Mouse (Mus musculus) spleen, adult 12 weeks (tissue): Measurements from ENCODE around the gene Dgcr2.

Experiments used
- DNase-seq: peaks from one replicate; pipeline ENCODE4 v3.0.0; 2022; ENCODE audit warnings: low spot score

The Dgcr2 gene

DNA sequence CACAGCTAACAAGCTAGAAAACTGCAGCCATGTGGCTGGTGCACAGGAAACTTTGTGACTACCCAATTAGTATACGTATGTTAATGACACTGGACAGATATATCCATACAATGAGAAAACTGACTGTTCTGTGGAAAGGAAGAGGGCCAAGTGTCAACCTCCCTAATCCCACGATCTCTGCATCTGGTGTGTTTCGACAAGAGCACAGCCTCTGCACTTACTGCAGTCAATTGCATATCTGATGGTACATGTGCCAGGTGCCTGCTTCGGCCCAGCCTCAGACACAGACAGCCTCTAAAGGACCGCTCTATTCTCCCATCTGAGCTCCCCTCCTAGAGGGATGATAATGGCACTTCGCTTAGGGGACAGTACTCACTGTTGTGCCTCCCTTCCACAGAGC, 49.9 kb downstream of the Dgcr2 start:
- DNase-seq = no peak

DNA sequence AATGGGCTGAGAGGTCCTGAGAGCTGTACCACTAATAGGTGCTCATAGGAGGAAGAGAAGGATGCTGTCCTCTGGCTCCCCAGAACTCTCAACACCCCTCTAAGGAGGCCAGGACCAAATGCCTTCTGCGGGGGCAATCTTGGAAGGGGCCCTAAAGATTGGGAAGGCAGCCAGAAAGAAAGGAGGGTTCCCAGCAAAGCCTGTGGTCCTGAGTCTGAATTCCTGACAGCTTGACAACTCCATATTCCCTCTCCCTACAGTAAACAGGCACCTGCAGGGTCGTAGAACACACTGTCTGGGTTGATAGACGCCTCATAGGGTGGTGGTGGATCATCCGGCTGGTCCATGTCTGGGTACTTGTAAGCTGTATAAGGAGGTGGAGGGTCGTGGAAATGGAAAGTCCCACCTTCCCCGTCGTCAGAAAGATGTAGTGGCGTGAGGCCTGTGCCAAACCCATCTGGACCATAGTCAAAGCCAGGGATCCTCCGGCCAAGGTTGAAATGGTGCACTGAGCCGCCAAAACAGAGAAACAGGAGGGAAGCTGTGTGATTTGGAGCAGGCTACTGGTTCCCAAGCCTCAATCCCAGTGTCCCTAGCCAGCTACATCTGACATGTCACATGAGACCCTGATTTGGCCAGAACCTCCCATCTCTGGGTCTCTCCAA, 54.5 kb downstream of the Dgcr2 start:
- DNase-seq = no peak

DNA sequence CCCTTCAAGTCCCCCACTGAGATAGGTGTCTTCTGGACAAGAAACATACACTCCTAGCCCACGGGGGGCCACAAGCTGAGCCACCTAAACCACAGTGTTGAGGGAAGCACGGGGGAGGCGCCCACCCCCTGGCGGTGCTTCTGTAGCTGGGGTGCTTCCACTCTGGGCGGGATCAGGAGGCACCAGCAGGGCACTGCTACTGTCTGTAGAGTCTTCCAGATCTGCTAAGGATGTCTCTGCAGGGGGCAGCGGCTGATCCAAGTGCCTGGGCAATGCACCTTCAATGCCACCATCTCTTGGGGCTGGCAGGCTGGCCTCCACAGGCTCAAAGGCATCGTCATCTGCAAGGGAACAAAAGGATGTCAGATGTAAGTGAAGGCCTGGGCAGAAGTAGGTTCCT, 55.9 kb downstream of the Dgcr2 start:
- no peak for DNase-seq

DNA sequence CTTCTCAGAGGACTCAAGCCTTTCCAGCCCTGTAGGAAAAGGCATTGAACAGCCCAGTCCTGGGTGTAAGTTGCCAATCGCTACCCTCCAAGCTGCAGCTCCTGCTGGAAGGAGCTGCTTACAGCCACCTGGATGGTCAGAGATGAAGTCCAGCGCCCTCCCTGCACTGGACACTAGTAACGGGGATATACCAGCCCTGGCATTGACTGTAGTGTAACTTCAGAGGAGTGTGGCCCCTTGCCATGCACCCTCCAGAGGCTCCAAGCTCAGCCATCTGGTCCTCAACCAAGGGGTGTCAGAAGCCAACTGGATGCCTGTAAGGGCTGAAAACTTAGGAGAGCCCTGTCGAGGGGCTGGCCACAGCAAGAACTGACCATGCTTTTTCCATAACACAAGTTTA, 58.4 kb downstream of the Dgcr2 start:
- DNase-seq = no peak

DNA sequence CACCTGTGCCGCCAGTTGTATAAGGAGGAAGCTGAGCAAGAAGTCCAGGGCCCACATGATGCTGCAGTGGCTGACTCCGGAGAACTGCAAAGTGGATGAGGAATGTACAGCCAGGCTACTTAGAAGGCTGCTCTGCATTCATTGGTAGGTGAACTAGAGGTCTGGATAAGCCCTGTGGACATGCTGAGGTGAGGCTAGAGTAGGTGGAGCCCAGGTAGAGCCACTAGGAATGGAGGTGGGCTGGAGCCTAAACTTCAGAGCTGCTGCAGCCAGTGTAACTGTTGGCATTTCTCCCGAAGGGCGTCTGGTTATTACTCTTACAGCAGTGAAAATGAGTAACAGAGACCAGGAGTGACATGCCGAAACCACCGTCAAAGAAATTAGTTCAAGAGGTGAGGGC, 60.3 kb downstream of the Dgcr2 start, which contains the start of gene Car15:
Gene Car15, minus strand, starts transcription at position 314 of the 400 bp plus-strand sequence.
- no peak for DNase-seq

DNA sequence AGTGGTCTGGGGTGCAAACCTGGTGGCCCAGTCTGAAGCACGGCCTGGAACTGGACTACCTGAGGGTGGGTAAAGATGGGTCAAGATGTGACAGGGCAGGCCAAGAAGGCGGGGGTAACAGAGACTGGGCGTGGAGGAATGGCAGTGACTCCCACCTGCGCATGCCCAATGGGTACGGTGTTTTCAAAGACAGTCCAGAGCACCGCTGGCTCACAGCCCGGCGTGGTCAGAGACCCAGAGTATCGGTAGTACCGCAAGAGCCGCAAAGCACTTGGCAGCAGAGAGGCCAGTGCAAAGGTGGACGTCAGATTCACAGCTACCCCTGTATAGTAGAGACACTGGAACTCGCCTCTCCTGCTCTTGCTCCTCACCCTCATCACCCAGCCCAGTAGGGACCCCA, 62.9 kb downstream of the Dgcr2 start:
- no peak for DNase-seq

DNA sequence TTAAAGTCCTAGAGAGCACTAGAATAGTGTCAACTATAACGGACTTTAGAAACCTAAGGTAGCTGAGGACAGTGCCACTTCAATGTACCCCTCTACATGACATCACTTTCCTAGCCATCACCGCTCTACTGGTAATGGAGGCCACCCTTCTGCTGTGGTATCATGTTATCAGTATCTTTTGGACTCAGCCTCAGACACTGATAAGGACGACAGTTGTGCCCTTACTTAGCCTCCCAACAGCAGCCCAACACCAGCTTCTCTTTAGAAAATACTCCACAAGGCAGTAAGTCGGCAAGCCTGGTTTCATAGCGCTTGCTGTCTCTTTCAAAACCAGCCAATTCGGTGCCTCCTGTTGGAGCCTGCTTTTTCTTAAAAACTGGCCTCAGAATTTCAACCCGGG, 63.8 kb downstream of the Dgcr2 start:
- no peak for DNase-seq

DNA sequence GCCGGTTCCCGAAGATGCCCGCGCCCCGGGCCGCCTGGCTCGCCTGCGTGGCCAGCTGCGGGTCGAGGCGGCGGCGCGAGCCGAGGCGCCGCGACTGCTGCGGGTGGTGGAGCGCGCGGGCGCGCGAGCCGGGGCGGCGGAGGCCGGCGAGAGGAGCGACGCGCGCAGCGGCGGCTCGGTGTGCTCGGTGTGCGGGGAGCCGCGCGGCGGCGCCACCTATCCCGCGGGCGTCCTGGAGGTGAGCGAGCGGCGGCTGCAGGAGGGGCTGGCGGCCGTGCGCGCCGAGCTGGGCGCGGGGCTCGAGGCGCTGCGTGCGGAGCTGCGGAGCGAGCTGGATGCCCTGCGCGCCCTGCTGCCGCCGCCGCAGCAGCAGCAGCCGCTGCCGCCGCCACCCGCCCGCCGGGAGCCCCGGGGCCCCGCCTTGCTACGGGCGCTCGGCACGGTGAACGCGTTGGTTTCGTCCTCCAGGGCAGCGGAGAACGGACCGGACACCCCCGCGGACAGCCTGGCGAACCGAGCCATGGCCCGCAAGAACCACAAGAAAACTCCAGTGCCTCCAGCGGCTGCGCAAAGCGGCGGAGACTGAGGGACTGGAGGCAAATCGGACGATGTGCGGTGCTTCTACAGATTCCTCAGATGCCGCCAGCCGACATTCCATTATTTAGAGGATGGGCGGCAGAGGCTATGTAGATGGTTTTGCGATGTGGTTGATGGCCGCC, 64.5 kb downstream of the Dgcr2 start:
- DNase-seq = no peak

DNA sequence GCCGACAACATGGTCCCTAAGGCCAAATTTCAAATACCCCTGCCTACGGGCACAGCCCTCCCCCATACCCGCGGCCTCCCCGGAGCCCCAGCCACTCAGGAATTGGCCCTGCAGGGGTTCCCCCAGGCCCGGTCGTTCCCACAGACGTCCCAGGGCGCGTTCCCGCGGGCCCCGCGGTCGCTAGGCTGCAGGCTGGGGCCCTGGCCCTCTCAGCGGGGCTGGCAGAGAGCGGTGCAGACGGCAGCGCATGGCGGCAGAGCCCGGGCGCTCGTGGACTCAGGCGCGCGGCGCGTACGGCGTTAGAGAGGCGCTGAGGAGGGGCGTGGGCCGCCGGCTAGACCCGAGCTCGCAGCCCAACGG, 65.1 kb downstream of the Dgcr2 start:
- DNase-seq = no peak

DNA sequence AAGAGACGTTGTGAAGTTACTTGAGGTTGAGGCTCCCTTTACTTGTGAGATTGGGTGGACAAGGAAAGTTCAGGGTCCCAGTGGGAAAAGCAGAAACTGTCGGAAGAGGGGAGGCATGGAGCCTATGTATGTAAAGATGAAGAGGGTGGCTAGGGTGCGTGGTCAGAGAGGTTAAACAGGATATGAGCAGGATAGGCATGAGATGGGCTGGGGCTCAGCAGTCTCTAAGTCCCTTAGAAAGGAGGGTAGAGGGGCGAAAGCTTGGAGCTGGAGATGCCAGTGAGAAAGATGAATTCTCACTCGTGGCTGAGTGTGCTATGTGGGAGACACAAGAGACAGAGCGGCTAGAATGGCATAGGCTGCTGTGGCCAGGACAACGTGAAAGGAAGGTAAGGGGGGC, 65.5 kb downstream of the Dgcr2 start, which contains the start of gene B830017H08Rik:
Gene B830017H08Rik, plus strand, starts transcription at position 301 of the 400 bp plus-strand sequence.
- no peak for DNase-seq

DNA sequence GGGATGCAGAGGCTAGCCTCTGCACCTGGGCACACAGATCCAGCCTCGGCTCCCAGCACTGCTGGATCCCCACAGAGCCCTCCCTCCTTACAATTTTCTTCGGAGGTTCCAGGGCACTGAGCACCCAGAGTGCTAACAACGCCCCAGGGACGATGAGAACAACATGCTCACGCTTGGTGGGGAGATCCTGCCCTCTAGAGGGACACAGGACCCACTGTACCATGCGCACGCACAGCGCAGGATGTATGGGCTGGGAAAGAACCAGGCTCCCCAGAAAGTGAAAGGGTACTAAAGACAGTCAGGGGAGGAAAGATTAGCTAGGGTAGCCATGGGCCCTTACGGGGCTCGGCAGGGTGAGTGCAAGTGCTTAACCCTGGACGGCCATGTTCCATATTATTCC, 66.6 kb downstream of the Dgcr2 start:
- no peak for DNase-seq

DNA sequence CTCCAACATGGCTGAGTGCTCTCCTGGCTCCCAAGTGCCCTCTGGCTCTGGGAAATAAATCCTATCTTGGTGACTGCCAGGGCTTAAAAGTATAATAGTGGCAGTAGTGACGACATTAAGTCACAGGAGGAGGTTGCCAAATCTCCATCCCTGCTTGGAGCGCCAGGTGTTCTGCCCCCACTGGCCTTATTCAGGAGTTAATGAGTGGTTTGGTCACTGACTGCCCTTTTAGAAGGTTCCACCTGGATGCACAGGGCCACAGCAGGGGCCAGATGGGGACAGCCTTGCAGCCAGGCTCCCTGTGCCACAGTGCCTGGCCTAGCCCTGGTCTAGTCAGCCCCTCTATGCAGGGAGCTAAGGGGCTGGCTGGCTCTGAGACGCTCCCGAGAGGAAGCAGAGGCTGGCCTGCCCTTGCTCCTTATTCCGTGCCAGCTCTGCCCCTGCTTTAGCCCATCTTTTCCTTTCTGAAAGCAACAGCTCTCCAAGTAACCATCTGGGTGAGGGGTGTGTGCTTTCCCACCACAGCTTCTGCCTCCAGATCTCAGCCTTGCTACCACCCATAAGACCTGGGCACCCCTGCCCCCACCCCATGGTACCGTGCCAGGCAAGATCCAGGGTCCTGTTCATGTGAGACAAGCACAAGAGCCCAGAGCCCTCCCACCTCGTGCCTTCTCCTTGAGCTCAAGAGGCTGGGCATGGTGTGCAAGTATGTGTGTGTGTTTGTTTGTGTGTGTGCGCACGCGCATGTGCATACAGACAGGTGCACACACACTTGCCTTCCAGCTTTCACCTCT, 67.8 kb downstream of the Dgcr2 start:
- DNase-seq = no peak

DNA sequence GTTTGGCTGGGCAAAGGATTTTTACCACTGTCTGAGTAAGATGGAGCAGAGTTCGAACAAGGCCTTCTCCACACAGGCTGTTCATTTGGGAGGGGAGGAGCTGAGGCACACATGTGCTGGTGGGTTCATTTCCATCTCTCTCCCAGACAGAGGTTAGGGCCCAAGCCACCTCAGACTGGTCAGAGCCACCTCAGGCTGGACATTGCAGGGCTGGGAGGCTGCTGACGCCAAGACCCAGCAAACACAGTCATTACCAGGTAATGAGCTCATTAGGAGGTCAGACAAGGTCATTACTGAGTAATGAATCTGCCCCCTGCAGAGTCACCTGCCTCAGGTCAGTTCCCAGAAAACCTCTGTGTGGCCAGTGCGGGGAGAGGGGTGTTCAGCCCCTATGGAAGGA, 69.5 kb downstream of the Dgcr2 start:
- no peak for DNase-seq

DNA sequence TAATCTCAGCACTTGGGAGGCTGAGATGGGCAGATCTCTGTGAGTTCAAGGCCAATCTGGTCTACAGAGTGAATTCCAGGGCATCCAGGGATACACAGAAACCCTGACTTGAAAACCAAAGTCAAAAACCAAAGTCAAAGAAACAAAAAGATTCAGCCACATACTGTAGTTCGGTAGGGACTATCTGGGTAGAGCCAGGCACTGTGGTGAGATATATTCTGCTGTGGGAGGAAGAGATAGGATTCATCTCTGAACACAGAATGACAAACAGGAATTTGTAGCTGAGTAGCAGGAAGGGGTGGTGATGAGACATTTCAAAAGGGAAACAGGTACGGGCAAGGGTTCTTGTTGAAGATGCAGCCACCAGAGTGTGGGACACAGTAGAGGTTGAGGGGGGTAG, 70.1 kb downstream of the Dgcr2 start:
- DNase-seq = no peak

DNA sequence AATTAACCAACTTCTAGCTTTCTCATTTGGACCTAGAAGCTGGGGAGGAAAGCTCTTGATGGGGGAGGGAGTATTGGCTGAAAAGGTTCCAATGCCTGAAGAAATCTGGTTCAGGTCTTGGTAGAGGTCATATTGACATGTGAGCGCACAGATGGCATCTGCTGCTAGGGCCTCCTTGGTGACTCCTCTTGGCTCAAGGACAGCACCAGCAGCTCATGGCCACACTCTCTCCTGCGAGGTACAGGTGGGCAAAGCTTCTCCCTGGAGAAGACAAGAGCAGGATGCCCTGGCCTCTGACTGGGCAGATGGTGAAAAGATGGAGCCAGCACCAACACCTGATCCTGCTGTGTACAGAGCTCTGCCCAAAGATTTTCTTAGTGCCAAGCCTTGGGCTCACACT, 71.9 kb downstream of the Dgcr2 start:
- no peak for DNase-seq

DNA sequence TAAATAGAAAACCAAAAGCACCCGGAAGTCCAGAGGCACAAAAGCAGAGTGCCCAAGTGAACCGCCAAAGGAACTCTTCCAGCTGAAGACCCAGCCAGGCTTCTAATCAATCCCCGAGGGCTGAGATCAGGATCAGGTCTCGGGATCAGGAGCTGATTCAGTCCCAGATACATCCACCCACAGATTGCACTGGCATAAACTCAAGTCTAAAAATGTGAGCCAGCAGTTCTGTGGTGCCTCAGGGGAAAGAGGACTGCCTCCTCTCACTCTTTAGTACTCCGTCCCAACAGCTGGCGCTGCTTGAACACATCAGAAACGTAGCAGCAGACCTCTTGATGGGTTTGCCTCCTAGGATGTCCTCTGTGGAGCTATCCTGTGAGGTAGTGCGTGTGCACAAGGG, 81.8 kb downstream of the Dgcr2 start:
- no peak for DNase-seq

DNA sequence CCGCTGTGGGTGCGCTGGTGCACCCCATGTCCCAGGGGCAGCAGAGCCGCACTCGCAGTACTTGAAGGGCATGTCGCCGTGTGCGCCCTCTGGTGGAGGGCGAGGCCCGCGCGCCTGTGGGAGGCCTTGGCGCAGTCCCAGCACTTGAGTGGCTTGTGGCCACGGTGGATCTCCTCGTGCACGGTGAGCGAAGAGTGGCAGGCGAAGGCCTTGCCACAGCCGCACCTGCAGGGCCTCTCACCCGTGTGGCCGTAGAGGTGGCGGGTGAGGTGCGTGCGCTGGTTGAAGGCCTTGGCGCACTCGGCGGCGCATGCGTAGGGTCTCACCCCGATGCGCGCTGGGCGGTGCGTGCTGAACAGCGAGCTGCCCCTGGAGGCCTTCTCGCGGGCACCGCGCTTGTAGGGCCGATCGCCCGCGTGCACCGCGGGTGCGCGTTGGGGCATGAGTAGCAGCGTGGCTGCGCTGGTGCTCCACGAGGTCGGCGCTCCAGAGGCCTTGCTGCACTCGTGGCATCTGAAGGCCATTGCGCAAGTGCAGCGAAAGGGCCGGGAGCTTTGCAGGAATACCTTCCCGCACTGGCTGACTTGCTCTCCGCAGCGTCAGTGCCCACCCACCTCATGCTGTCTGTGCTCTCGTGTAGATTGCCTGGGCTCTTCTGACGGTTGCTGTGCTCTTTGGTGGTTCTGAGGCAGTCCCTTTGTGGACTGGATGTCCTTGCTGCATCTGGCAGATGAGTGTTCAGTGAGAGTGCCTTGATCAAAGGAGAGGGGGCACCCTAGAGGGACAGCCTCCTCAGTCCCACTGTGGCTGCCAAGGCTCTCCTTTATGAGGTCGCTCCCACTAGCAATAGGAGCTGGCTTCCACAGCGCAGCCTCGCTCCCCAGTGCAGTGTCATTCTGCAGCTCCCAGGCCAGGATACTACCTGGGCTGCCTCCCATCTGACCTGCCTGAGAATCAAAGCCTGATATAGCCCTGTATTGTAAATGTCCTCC, 82.7 kb downstream of the Dgcr2 start:
- DNase-seq = peak; percentile 61

DNA sequence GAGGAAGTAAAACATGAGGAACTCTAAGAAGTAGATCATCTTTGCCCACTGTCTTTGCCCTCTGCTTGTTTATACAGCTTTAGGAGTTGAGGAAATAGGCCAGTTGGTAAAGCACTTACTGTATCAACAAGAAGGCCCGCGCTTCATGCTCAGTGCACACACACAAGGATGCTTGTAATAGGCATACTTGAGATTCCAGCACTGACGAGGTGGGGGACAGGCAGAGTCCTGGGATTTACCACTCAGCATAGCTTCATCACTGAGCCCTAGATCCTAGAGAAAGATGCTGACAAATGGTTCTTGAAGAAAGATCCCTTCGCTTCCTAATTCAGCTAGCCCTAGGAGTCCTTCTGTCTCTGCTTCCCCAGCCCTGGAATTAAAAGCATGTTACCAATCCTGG, 85.2 kb downstream of the Dgcr2 start:
- DNase-seq = no peak

DNA sequence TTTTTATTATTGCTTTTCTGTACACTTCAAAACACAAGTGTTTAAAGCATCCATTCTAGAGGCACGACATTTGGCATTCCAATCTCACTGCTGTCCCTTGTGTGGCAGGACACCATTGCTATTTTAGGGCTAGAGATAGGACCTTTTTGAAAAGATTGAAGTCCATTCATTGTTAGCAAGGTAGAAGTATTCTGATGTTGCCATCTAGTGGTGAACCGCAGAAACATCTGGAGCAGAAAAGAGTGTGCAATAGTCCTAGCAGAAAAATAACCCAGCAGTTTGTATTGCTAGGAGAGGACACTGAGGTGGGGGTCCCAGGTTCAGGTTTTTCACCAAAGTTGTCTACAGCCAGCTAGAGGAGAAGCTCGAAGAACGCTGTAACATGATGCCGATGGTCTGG, 86.2 kb downstream of the Dgcr2 start:
- DNase-seq = no peak

DNA sequence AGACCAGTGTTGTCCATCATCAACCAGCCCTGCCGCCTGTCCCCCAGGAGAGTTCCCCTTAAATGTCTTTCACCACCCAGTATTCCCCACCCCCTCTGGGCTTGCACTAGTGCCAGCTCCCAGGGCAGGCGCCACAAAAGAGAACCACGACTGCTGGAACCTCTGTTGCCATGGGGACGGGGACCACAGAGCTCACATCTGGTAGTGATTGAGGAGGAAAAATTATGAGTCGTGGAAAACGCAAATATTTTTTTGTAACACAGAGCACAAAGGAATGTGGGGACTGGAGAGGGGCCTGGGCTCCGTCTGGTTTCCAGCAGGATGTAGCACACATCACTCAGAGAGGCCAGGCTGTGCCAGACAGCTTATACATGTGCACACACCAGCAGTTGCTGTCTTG, 88.7 kb downstream of the Dgcr2 start:
- DNase-seq = no peak

DNA sequence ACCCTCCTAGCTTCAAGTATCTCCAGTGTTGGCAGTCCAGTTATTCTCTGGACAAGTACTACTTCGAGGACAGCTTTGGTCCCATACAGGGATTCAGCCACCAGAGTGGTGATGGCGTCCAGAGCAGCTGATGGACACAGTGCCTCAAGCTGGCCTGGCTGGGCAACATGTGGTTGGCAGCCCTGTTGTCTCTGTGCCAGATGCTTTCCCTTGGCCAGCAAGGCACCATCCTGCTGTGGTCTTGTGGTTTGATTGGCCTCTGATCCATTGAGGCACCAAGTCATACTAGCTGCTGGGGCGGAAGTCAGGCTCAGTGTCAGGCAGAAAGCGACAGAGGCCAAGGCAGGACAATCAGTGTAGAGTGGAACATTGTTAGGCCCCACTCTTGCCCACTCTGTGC, 89.2 kb downstream of the Dgcr2 start:
- DNase-seq = no peak
